In genomic region chr2:4558651-4559203, GRCm38 (mm10) we compare ENCODE assay signal across 8 mouse cellular contexts.
A peak's percentile ranks its signal among the peaks of the same experiment; 100 is the strongest.
DNase-seq lines count a peak whose midpoint lies in the region; ATAC-seq lines count a peak whose summit lies in the region.

No protein-coding gene starts in this region.

- peak overlapping the region; percentile 76 for H3K4me2 ChIP-seq in kidney, embryonic 14.5 days (replicated peaks; ENCODE audit: low read depth, low read length)
- peak overlapping the region; percentile 75 for H3K4me2 ChIP-seq in heart, embryonic 14.5 days (ENCODE audit: low read length)
- peak overlapping the region; percentile 76 for H3K4me2 ChIP-seq in liver, embryonic 16.5 days (ENCODE audit: low read depth, low read length)

- H3K27me3 ChIP-seq in kidney, embryonic 14.5 days (ENCODE audit: control insufficient read depth, insufficient read depth, low read length) = no peaks in the 10 kb centered on the region
- no peaks in the 10 kb centered on the region for H3K27me3 ChIP-seq in heart, embryonic 14.5 days (ENCODE audit: control insufficient read depth, insufficient read depth, low read length)
- H3K27me3 ChIP-seq in liver, embryonic 16.5 days (ENCODE audit: control insufficient read depth, insufficient read depth, low read depth, low read length) = no peaks in the 10 kb centered on the region

- WGBS in kidney, embryonic 14.5 days = 11% methylated on average over 8 of the region's 8 CpGs
- 8% methylated on average over 8 of the region's 8 CpGs for WGBS in heart, embryonic 14.5 days
- 11% methylated on average over 8 of the region's 8 CpGs for WGBS in liver, embryonic 16.5 days (ENCODE audit: insufficient replicate concordance)

- peak overlapping the region; percentile 62 for H3K4me3 ChIP-seq in kidney, embryonic 14.5 days (ENCODE audit: low read length)
- H3K4me3 ChIP-seq in heart, embryonic 14.5 days (ENCODE audit: control insufficient read depth in 1 of 2, insufficient read depth in 1 of 2, low read depth in 1 of 2, low read length in 2 of 2) = peak overlapping the region; percentile 57 to 58
- H3K4me3 ChIP-seq in liver, embryonic 16.5 days (ENCODE audit: low read depth, low read length) = peak overlapping the region; percentile 73

- no peaks in the 10 kb centered on the region for H3K36me3 ChIP-seq in kidney, embryonic 14.5 days (ENCODE audit: control insufficient read depth, insufficient read depth, low read length)
- no peaks in the 10 kb centered on the region for H3K36me3 ChIP-seq in heart, embryonic 14.5 days (ENCODE audit: control insufficient read depth, insufficient read depth, low read length)
- H3K36me3 ChIP-seq in liver, embryonic 16.5 days (ENCODE audit: control insufficient read depth, insufficient read depth) = peaks cover 3% of the 10 kb centered on the region; the same call in 1 of the 2 replicates

- H3K9me3 ChIP-seq in kidney, embryonic 14.5 days (ENCODE audit: control insufficient read depth, low read length) = no peaks in the 10 kb centered on the region
- no peaks in the 10 kb centered on the region for H3K9me3 ChIP-seq in heart, embryonic 14.5 days (ENCODE audit: control insufficient read depth, low read length)
- H3K9me3 ChIP-seq in liver, embryonic 16.5 days (replicated peaks; ENCODE audit: control insufficient read depth, low read length) = no peaks in the 10 kb centered on the region

- DNase-seq in kidney, adult 11 months = no peak
- DNase-seq in NIH3T3 (ENCODE audit: low read depth) = peak; percentile 66
- no peak for DNase-seq in right cerebral cortex, adult 18-20 months
- DNase-seq in layer of hippocampus, adult 11-12 months (ENCODE audit: low spot score) = no peak

- peak overlapping the region; percentile 74 for H3K9ac ChIP-seq in kidney, embryonic 14.5 days (ENCODE audit: low read depth, low read length)
- H3K9ac ChIP-seq in heart, embryonic 14.5 days (ENCODE audit: low read length) = peak overlapping the region; percentile 89
- peak overlapping the region; percentile 81 for H3K9ac ChIP-seq in liver, embryonic 16.5 days (ENCODE audit: low read depth, low read length)

- peaks cover 68% of the 10 kb centered on the region for H3K4me1 ChIP-seq in kidney, embryonic 14.5 days (ENCODE audit: control insufficient read depth, insufficient read depth, low read length)
- peaks cover 34 to 62% of the 10 kb centered on the region in 2 experiments for H3K4me1 ChIP-seq in heart, embryonic 14.5 days (ENCODE audit: control insufficient read depth in 2 of 2, insufficient read depth in 2 of 2, low read length in 2 of 2)
- H3K4me1 ChIP-seq in liver, embryonic 16.5 days (ENCODE audit: control insufficient read depth, low read depth, low read length) = peaks cover 41% of the 10 kb centered on the region

- H3K27ac ChIP-seq in kidney, embryonic 14.5 days (ENCODE audit: low read depth, low read length) = peak overlapping the region; percentile 86
- peak overlapping the region; percentile 96 to 100 for H3K27ac ChIP-seq in heart, embryonic 14.5 days (replicated peaks in 1 of 2; ENCODE audit: control insufficient read depth in 1 of 2, insufficient read depth in 1 of 2, low read depth in 2 of 2, low read length in 2 of 2)
- peak overlapping the region; percentile 97 for H3K27ac ChIP-seq in liver, embryonic 16.5 days (ENCODE audit: low read length)

- no peak for ATAC-seq in kidney, embryonic 14.5 days (ENCODE audit: low FRiP score, low TSS enrichment)
- no peak for ATAC-seq in heart, embryonic 14.5 days (ENCODE audit: insufficient number of reproducible peaks, insufficient read depth, low FRiP score, low read depth)
- no peak for ATAC-seq in liver, embryonic 16.5 days (ENCODE audit: low read depth)
- ATAC-seq in megakaryocyte-erythroid progenitor cell, adult 5-6 weeks (replicated peaks; ENCODE audit: low FRiP score, low TSS enrichment, poor library complexity, severe bottlenecking) = no peak
